Mouse (Mus musculus): ENCODE data around the gene Ssbp3.

Gene Ssbp3

DNA sequence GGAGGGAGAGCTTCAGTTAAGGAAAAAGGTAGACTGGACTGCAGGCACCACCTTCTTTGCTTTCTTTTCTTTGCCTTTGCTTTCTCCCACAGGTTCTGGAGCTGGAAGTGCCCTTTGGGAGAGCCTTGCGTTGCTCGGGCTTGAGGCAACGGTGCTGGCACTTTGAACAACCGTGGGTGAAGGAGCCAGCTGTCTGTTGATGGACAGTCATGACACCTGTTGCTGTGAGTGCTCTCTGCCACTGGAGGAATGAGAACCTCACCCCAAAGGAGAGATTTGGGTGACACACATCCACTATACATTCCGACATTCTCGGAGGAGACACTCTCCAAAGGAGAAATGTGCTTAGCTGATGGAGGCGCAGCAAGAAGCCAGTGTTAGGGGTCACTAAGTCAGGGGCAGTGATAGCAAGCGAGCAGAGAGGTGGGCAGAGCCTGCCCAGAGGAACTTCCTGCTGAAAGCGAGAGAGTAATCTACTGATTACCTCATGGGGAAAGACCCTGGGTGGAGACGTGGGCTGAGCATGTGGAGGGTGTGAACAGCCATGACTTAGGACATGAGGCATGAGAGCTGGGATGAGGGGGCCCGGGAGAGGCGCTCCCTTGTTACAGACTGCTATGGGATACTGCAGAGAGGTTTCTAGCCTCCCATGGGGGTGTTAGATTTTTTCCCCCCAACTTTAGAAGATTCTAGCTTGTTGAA lies 41.6 kb upstream of the Ssbp3 start:
- Histone ChIP-seq H3K27me3 (ENCODE audit: insufficient read depth, low read length) (no peaks in the 10 kb centered on the region), H3K4me3 (replicated peaks; ENCODE audit: low read length) (peak overlapping the region; percentile 41), H3K9me3 (ENCODE audit: low read length) (no peaks in the 10 kb centered on the region), H3K36me3 (ENCODE audit: insufficient read depth, low read length) (no peaks in the 10 kb centered on the region), H3K4me1 (replicated peaks; ENCODE audit: low read depth, low read length) (peaks cover 83% of the 10 kb centered on the region)
- TF ChIP-seq POU5F1 (IDR thresholded peaks at IDR 0.05; ENCODE audit: borderline replicate concordance, low read length) (no peak), CTCF (conservative IDR thresholded peaks at IDR 0.05; ENCODE audit: low read length) (no peak), NANOG (IDR thresholded peaks at IDR 0.05; ENCODE audit: borderline replicate concordance, low read length) (no peak)

DNA sequence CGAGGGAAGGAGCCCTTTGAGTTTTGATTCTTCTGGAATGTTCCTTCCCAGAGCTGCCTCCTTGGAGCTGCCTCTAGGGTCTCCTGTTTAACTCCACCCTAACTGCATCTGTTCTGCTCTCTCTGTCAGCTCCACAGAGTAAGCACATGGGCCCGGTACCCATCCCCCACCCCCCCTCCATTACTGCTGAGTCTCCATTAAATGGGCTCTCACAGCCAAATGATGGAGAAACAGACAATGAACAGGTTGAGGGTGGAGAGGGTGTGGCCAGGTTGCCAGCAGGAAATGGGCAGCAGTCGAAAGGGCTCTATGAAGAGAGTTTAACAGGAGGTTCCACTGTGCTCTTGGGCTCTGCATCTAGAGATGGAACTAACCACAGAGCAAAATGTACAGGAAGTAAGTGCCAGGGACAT lies 41.0 kb upstream of the Ssbp3 start:
- H3K27me3 ChIP-seq (ENCODE audit: insufficient read depth, low read length), result no peaks in the 10 kb centered on the region

DNA sequence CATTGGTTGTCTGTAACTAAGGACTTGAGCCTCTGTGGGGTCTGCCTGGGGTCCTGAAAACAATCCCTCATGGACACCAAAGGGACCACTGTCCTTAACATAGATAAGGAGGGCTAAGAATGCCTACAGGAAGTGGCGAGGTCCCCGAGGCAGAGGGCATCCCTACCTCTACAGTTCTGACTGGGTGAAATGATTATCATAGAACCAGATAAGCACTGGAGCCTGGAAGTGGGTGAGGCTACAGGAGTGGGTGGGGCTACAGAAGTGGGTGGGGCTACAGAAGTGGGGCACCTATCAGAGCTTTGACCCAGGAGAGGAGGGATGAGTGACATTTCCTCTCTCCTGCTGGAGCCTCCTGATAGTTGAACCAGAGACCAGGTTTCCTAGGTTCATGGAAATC lies 39.9 kb upstream of the Ssbp3 start:
- Histone ChIP-seq H3K36me3 (ENCODE audit: insufficient read depth, low read length) (no peaks in the 10 kb centered on the region), H3K9me3 (ENCODE audit: low read length) (no peaks in the 10 kb centered on the region), H3K4me3 (replicated peaks; ENCODE audit: low read length) (no peak overlapping the region; the same call in 1 of the 2 replicates), H3K4me1 (replicated peaks; ENCODE audit: low read depth, low read length) (peaks cover 72% of the 10 kb centered on the region), H3K27me3 (ENCODE audit: insufficient read depth, low read length) (no peaks in the 10 kb centered on the region)
- TF ChIP-seq NANOG (IDR thresholded peaks at IDR 0.05; ENCODE audit: borderline replicate concordance, low read length) (no peak), CTCF (conservative IDR thresholded peaks at IDR 0.05; ENCODE audit: low read length) (no peak), POU5F1 (IDR thresholded peaks at IDR 0.05; ENCODE audit: borderline replicate concordance, low read length) (no peak)

More for the DNA sequence above, 41.0 kb upstream of the Ssbp3 start:
- Histone ChIP-seq H3K4me3 (replicated peaks; ENCODE audit: low read length) (peak overlapping the region; percentile 41; the same call in 1 of the 2 replicates), H3K36me3 (ENCODE audit: insufficient read depth, low read length) (no peaks in the 10 kb centered on the region), H3K9me3 (ENCODE audit: low read length) (no peaks in the 10 kb centered on the region), H3K4me1 (replicated peaks; ENCODE audit: low read depth, low read length) (peaks cover 81% of the 10 kb centered on the region)
- TF ChIP-seq POU5F1 (IDR thresholded peaks at IDR 0.05; ENCODE audit: borderline replicate concordance, low read length) (no peak), NANOG (IDR thresholded peaks at IDR 0.05; ENCODE audit: borderline replicate concordance, low read length) (no peak), CTCF (conservative IDR thresholded peaks at IDR 0.05; ENCODE audit: low read length) (no peak)

DNA sequence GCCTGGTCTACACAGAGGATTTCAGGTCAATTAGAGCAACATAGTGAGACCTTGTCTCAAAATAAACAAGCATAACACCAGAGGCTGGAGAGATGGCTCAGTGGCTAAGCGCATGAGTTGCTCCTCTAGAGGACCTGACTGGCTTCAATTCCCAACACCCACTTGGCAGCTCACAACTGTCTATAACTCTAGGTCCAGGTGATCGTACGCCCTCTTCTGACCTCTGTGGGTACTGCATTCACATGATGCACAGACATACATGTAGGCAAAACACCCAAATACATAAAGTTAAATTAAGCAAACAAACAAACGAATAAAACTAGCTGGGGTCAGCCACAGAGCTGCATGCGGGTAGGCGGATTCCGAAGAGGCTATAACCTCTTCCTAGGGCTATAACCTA lies 36.0 kb upstream of the Ssbp3 start:
- Histone ChIP-seq H3K4me3 (replicated peaks; ENCODE audit: low read length) (no peak overlapping the region), H3K36me3 (ENCODE audit: insufficient read depth, low read length) (no peaks in the 10 kb centered on the region), H3K4me1 (replicated peaks; ENCODE audit: low read depth, low read length) (peaks cover 40% of the 10 kb centered on the region), H3K9me3 (ENCODE audit: low read length) (no peaks in the 10 kb centered on the region), H3K27me3 (ENCODE audit: insufficient read depth, low read length) (no peaks in the 10 kb centered on the region)
- no peak for TF ChIP-seq NANOG (IDR thresholded peaks at IDR 0.05; ENCODE audit: borderline replicate concordance, low read length)
- peak; percentile 70 for TF ChIP-seq CTCF (conservative IDR thresholded peaks at IDR 0.05; ENCODE audit: low read length)

DNA sequence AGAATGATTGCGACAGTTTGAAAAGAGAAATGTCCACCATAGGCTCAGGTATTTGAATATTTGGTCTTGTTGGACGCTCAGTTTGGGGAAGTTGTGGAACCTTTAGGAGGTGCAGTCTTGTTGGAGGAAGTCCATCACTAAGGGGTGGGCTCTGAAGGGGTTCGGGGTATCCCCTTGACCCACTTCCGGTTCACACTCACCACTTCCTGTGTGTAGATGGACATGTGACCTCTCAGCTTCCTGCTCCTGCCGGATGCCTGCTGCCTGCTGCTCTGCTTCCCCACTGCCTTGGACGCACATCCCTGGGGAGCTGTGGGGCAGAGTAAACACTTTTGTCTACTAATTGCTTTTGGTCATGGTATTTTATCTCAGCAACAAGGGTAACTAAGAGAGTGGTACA lies 29.4 kb upstream of the Ssbp3 start:
- Histone ChIP-seq H3K4me3 (replicated peaks; ENCODE audit: low read length) (no peak overlapping the region), H3K9me3 (ENCODE audit: low read length) (no peaks in the 10 kb centered on the region), H3K4me1 (replicated peaks; ENCODE audit: low read depth, low read length) (peaks cover 11% of the 10 kb centered on the region), H3K27me3 (ENCODE audit: insufficient read depth, low read length) (no peaks in the 10 kb centered on the region), H3K36me3 (ENCODE audit: insufficient read depth, low read length) (no peaks in the 10 kb centered on the region)
- no peak for TF ChIP-seq CTCF (conservative IDR thresholded peaks at IDR 0.05; ENCODE audit: low read length)
- TF ChIP-seq POU5F1 (IDR thresholded peaks at IDR 0.05; ENCODE audit: borderline replicate concordance, low read length), result no peak
- TF ChIP-seq NANOG (IDR thresholded peaks at IDR 0.05; ENCODE audit: borderline replicate concordance, low read length), result no peak

DNA sequence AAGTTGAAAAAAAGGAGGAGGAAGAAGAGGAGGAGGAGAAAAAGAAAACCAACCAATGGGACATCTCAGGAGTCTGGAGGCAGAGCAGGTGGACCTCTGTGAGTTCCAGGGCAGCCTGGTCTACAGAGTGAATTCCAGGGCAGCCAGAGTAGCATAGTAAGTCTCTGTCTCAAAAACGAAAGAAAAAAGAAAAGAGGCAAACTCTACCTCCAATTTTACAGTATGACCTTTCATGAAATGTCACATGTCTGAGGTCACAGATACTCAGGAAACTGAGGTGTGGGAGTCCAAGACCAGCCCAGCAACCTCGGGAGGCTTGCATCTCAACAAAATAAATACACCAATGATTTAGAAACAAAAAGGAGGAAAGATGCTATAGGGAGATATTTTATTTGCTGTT lies 27.4 kb upstream of the Ssbp3 start:
- peaks cover 16% of the 10 kb centered on the region for H3K4me1 ChIP-seq (replicated peaks; ENCODE audit: low read depth, low read length)
- H3K36me3 ChIP-seq (ENCODE audit: insufficient read depth, low read length), result no peaks in the 10 kb centered on the region
- H3K27me3 ChIP-seq (ENCODE audit: insufficient read depth, low read length), result no peaks in the 10 kb centered on the region
- H3K4me3 ChIP-seq (replicated peaks; ENCODE audit: low read length), result no peak overlapping the region
- TF ChIP-seq POU5F1 (IDR thresholded peaks at IDR 0.05; ENCODE audit: borderline replicate concordance, low read length), result no peak
- TF ChIP-seq NANOG (IDR thresholded peaks at IDR 0.05; ENCODE audit: borderline replicate concordance, low read length), result no peak
- no peak for TF ChIP-seq CTCF (conservative IDR thresholded peaks at IDR 0.05; ENCODE audit: low read length)
- no peaks in the 10 kb centered on the region for H3K9me3 ChIP-seq (ENCODE audit: low read length)

DNA sequence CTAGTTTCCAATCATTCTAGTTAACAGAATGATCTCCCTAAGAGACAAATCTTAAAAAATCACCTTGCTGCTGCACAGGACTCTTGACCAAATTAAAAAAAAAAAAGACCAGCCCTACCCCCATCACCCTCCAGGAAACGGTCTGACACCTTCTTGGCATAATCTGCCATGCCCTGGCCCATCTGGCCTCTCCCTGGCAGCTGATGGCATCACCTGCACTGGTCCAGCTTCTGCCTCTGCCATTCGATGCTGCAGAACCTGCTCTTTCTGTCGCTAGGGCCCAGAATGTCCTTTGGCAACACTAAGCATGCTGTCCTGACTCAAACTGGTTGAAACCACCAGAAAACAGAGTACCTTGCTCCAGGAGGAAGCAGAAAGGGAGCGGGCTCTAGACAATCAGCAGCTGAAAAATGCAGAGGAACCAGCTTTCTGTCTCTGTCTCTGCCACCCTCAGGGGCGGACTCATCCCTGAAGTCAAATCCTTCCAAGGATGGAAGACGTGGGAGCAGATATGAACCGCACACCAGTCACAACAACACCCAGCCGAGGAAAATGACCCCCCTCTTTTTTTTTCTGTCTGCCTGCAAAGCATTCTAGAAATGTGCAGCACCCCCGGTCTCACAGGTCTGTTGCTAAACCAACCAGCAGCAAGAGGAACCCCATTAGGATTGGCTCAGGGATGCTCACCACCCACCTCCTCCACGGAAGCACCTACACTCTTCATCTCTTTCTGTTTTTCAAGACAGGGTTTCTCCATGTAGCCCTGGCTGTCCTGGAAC lies 24.0 kb upstream of the Ssbp3 start:
- TF ChIP-seq CTCF (conservative IDR thresholded peaks at IDR 0.05; ENCODE audit: low read length), result no peak
- TF ChIP-seq NANOG (IDR thresholded peaks at IDR 0.05; ENCODE audit: borderline replicate concordance, low read length), result no peak
- no peak for TF ChIP-seq POU5F1 (IDR thresholded peaks at IDR 0.05; ENCODE audit: borderline replicate concordance, low read length)
- Histone ChIP-seq H3K9me3 (ENCODE audit: low read length) (no peaks in the 10 kb centered on the region), H3K4me1 (replicated peaks; ENCODE audit: low read depth, low read length) (peaks cover 12% of the 10 kb centered on the region), H3K4me3 (replicated peaks; ENCODE audit: low read length) (peak overlapping the region; percentile 27; the same call in 1 of the 2 replicates), H3K36me3 (ENCODE audit: insufficient read depth, low read length) (no peaks in the 10 kb centered on the region), H3K27me3 (ENCODE audit: insufficient read depth, low read length) (no peaks in the 10 kb centered on the region)

DNA sequence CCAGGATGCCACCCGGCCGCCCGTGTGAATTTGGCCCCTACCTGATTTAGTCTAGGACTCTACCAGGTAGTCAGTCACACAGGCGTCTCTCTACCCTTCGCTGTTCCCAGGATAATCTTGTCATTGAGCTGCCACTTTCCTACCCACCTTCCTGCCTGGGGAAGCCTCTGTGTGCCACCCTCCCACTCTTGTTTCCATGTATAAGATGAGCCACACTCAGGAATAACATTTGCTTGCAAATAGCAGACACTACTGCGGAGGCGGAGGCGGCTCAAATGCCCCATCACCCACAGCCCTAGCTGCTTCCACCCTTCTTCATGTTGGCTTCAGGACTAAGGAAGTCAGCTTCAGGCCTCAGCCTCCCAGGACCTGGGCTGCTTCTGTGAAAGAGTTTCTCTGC lies 14.4 kb upstream of the Ssbp3 start:
- no peak overlapping the region for H3K4me3 ChIP-seq (replicated peaks; ENCODE audit: low read length)
- H3K27me3 ChIP-seq (ENCODE audit: insufficient read depth, low read length), result no peaks in the 10 kb centered on the region
- no peak for TF ChIP-seq NANOG (IDR thresholded peaks at IDR 0.05; ENCODE audit: borderline replicate concordance, low read length)
- TF ChIP-seq POU5F1 (IDR thresholded peaks at IDR 0.05; ENCODE audit: borderline replicate concordance, low read length), result no peak
- no peak for TF ChIP-seq CTCF (conservative IDR thresholded peaks at IDR 0.05; ENCODE audit: low read length)
- no peaks in the 10 kb centered on the region for H3K36me3 ChIP-seq (ENCODE audit: insufficient read depth, low read length)
- H3K4me1 ChIP-seq (replicated peaks; ENCODE audit: low read depth, low read length), result peaks cover 22% of the 10 kb centered on the region
- no peaks in the 10 kb centered on the region for H3K9me3 ChIP-seq (ENCODE audit: low read length)

Data from E14TG2a.4 (cell line).